Mouse (Mus musculus) cerebellum, adult 18-20 months (tissue): Measurements from ENCODE around the gene Plekhh2.

Source experiments
- DNase-seq, 2 experiments: peaks; one replicate each; pipeline ENCODE4 v3.0.0; 2021

Gene Plekhh2

DNA sequence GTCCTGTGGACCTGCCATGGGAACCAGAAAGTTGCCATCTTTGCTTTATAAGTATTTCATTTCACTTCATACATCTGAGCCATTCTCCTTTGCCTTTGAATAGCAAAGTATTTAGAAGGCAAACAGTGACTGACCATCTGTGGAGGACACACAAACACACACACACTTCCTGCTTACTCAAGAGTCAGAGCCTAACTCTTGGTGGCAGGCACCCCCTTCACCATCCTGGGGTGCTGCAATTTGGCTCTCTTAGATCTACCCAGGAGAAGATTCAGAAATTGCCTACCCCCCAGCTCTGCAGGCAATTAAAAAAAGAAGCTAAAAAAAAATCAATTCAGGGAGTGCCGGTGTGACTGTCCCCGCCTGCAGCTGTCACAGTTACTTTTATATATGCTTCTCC, 134.8 kb downstream of the Plekhh2 start:
- DNase-seq = no peak

DNA sequence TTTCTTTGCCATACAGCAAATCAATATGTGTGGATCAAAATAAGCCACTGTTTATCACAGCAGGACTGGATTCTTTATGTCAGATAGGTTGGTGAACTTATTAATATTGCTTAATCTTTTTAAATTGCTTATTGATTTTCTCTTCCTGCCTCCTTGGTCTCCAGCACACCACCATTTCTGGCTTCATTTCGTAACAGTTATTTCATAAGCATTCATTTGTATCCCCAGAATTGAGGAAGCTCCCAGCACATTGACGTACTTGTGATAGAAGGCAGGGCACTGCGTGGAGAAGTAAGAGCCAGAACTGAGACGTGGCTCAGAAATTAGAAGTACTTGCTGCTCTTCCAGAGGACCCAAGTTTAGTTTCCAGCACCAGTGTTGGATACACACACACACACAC, 135.9 kb downstream of the Plekhh2 start:
- DNase-seq = no peak

DNA sequence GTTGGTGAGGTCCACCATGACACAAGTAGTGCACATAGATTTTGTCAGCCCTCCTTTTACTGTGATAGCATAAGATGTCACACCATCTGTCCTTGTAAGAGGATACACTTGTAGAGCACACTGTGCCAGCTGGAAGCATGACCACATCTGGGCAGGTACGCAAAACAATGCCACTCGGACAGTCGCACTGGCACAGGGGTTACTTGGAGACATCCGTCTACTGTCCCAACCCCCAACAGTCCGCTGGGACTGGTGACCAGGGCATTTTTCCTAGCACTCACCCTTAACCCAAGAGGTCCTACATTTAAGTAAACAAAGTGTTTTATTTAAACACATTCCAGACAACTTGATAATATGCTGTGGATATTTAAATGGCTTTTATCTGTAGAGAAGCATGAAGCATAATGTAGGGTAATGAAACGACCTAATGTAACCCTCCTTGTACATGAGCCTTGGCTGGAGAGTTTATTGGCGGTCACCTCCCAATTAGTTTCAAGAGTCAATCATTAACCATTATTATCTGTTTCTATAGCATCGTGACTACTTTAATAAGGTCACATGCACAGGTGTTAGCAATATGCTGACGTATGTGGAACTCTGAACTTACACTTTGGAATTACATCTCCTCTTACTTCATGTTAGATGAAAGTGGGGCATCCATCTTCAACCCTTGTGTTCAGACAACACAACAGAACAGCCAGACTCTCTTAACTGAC, 138.8 kb downstream of the Plekhh2 start:
- DNase-seq = no peak

DNA sequence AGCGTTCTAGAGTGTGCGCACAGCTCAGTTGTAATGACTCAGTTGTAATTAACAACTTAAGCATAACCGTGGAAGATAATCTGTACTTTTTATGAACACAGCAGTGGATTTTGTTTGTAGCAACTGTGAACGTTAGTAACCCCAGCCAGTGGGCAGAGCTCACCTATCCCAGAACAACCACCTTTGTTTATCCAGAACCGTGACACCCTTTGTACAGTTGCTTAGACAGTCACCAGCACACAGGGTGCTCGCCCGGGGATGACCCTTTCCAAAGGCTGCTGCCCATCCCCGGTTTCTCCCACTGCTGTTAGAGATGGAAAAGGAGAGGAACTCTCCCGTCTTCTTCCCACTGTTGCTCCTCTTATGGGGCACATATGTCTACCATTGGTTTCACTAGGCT, 141.8 kb downstream of the Plekhh2 start:
- no peak for DNase-seq

DNA sequence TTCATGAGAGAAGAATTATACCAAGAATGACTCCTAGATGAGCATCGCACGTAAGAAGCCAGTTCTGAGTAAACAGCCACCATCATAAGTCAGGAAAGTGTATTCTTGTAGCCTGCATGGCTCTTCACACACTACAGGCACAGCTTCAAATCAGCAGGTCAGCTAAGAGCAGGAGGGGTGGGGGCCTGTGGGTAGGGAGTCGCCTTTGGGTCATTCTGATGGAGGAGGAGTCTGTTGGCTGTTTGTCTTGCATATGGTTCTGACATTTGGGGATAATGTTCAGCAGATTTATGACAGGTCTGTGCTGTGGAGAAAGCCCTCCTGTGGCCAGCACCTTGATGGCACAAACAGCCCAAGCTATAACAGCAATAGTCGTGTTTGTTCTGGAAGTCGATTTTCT, 144.5 kb downstream of the Plekhh2 start:
- DNase-seq = no peak

DNA sequence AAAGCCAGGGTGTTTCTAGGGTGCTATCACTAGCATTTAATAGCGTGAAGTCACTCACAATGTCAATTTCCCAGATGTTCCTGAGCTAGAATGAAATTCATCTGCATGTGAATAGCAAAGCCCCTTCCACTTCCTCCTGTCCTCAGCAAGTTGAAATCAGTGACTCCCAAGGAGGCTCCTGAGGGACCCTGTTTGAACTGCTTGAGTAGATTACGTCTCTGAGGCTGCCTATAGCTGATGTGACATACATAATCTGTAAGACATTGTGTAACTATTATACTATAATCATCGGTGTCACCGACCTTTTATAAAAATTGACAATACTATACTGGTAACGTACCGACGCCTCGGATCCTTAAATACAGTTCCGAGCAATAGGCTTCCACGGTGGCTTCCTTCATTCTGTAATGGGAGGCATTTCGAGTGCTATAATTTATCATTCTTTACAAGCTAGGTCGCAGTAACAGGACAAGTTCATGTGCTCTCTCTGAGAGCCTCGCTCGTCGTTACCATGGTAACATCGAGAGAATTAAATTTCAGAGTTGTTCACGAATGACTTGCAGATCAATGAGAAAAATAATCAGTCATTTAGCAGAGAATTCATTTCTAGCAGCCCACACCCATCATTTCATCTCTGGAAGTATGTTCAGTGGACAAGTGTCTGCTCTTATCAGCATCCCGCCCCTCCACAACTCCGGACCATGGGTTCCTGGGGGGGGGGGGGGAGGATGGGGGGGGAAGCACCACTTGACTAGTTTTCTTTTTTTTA, 145.1 kb downstream of the Plekhh2 start:
- DNase-seq = no peak

DNA sequence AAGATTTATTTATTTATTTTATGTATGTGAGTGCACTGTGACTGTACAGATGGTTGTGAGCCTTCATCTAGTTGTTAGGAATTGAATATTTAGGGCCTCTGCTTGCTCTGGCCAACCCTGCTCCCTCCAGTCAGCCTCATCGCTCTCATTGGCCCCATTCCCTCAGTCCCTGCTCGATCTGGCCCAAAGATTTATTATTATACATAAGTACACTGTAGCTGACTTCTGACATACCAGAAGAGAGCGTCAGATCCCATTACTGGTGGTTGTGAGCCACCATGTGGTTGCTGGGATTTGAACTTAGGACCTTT, 145.7 kb downstream of the Plekhh2 start:
- no peak for DNase-seq

DNA sequence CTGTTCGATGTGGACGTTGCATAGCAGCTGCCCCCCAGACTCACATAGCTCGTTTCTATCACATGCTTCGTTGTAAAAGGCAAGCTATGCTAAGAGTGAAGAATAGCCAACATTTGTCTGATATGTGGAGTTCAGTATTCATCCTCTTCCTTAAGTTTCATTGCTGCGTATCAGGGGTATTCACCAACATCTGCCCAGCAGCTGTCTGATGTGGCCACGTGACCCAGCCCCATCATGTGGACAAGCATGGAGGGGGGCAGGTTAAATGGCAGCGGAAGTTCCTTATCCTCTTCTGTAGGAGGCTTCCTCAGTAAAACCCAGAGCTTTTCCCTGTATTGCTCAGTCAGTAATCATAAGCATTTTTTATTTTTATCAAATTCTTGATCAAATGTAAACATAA, 146.1 kb downstream of the Plekhh2 start:
- DNase-seq = no peak

DNA sequence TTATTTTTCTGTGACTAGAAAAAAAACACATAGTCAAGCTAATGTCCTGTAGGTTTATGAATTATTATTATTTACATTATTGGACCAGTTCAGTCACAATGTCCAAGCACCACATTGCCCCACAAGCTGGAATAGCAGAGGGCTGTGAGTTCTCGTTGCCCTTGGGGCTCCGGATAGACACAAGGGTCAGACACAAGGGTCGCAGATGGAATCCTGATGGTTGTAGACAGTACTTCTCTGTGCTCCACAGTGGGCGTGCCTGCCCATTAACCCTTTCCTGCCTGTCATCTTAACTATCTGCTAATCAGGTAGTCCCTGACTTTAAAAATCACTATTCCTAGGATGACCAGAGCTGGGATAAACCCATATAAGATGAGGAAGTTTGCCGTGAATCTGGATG, 146.5 kb downstream of the Plekhh2 start:
- no peak for DNase-seq

DNA sequence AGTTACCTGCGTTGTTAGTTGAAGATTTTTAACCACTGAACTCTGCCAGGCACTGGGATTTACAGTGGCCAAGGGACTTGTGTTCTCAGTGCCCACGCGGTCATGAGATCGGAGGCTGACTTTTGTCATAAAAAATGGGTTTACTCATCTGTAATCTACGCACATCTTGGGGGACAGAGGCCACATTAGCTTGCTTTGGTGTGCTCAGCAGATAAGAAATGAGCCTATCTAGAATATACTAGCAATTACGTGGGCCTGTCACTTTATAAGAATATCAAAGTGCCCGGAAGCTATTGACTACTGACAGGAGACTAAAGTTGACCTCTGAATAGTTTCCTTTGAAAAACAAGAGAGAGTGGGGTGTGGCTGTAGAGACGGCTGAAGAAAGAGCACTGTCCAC, 147.3 kb downstream of the Plekhh2 start:
- no peak for DNase-seq

DNA sequence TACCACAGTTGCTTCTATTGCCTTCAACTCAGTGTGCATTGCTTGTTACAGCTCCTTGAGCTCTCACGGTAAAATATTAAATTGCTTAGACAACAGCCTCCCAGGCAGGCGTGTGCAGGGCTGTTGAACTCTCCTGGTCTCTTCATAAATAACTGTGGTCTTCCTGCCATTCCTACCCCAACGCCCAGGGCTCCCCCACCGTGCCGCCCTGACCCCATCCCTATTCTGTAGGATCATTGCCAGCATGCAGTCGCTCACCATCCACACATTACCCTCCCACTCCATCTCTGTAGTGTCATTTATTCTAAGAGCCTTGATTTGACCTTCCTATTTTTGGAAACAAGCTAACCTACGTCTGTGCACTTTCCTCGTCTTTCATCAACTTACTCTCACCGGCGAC, 153.4 kb downstream of the Plekhh2 start:
- no peak for DNase-seq

DNA sequence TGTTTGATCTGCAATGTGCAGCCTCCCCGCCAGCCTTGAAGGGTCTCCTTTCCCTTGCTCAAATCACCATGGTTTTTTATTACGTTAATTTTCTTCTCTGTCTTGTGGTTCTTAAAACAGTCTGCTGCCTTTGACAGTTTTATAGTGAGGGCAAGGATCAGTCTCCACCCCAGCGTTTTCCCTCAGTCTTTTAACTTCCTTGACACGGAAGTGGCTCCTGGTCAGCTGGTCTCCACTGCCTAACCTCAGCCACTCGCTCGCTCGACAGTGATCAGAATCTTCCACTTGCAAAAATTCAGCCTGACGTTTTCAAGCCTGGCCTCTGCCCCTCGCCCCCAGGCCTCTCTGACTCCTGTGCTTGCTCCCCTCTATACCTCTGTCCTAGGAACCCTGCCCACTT, 154.0 kb downstream of the Plekhh2 start:
- DNase-seq = no peak

DNA sequence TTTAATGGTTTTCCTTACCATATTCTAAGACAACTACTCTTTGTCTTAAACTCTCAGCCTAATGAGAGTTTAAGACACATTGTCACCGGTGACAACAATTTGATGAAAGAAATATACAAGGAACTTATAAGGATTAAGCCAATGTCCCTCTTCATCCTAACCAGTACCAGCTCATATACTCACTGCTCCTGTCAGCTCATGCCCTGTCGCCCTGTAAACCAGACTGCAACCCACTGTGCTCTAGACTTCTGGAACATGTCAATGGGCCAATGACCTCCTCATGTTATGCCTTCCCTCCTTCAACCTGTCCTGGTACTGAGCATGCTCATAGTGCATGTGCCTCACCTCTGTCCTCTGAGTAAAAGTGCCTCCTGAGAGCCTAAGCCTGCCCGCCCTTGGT, 156.2 kb downstream of the Plekhh2 start:
- DNase-seq = no peak
